26 mouse cellular contexts compared by ENCODE assay signal in the genomic region with DNA sequence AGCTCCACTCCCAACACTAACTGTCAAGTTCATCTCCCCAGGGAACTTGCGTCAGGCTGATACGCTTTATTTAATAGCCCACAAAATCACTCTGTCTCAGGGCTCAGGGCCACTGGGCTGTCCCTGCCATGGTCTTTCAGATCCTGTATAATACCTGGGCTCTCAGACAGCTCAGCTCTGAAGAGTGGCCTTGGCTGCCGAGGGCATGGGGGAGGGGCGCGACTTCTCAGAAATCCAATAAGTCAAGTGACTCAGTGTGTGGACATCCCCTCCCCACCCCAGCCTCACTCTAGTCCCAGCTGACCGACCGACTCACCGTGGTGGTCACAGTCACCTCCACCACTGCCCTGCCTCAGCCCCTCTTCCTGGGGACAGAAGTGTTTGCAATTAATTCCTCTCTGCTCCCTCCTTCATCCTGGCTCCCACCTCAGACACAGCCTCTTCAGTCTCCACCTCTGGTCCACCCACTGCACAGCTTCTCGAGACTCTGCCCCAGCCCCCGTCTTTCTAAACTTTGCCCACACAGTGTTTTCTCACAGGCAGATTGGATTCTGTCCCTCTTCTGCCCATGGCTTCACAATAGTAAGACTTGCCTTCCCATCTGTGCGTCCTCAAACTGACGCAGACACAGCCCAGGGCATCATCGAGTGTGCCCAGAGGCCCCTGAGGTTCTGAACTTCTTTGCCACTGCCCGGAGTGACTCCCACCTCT. TPM values are rescaled to one million over a fixed set of nuclear protein-coding genes. Genes with fewer than 3 reads are reported as not detected.
A peak's percentile ranks its signal among the peaks of the same experiment; 100 is the strongest.
DNase-seq lines count a peak whose midpoint lies in the region; ATAC-seq and TF ChIP-seq lines count a peak whose summit lies in the region.
"Had no signal": no experiment of that assay in that cellular context is flagged by ENCODE, and none has a peak within 500 bp of the region (broad histone marks: within the 10 kb centered on the region; RNA-seq: fewer than 3 reads in every experiment).

No protein-coding gene starts in this region.

- no peak overlapping the region for H3K4me2 ChIP-seq in midbrain, embryonic 14.5 days (ENCODE audit: low read length)
- no peak overlapping the region for H3K4me2 ChIP-seq in intestine, postnatal 0 days (replicated peaks; ENCODE audit: low read depth)
- H3K4me2 ChIP-seq: forebrain, embryonic 13.5 days; heart, embryonic 15.5 days; limb, embryonic 13.5 days; liver, embryonic 12.5 days; midbrain, embryonic 12.5 days; neural tube, embryonic 12.5 days; stomach, embryonic 15.5 days had no signal

- peaks cover 41% of the 10 kb centered on the region for H3K4me1 ChIP-seq in midbrain, embryonic 10.5 days
- peaks cover 22% of the 10 kb centered on the region for H3K4me1 ChIP-seq in midbrain, embryonic 14.5 days (ENCODE audit: control insufficient read depth, insufficient read depth, low read length)
- H3K4me1 ChIP-seq in intestine, postnatal 0 days (replicated peaks; ENCODE audit: control insufficient read depth, insufficient read depth, low read length) = no peaks in the 10 kb centered on the region

- H3K27ac ChIP-seq in midbrain, embryonic 10.5 days (replicated peaks) = 0 out of 2 replicates have a peak overlapping the region, but pooled peaks have one; percentile 1
- no peak overlapping the region for H3K27ac ChIP-seq in midbrain, embryonic 14.5 days (replicated peaks; ENCODE audit: low read depth, low read length)
- H3K27ac ChIP-seq in intestine, postnatal 0 days (ENCODE audit: low read depth, low read length) = no peak overlapping the region
- H3K27ac ChIP-seq: forebrain, embryonic 13.5 days; heart, embryonic 15.5 days; layer of hippocampus, adult 2 months; limb, embryonic 13.5 days; liver, embryonic 12.5 days; midbrain, embryonic 12.5 days; neural tube, embryonic 12.5 days; stomach, embryonic 15.5 days had no signal

- no peak overlapping the region for H3K9ac ChIP-seq in midbrain, embryonic 14.5 days (replicated peaks; ENCODE audit: low read length)
- H3K9ac ChIP-seq in intestine, postnatal 0 days (ENCODE audit: low read depth, low read length) = no peak overlapping the region
- H3K9ac ChIP-seq: forebrain, embryonic 13.5 days; heart, embryonic 15.5 days; limb, embryonic 13.5 days; liver, embryonic 12.5 days; midbrain, embryonic 12.5 days; neural tube, embryonic 12.5 days; stomach, embryonic 15.5 days had no signal

- WGBS in midbrain, embryonic 10.5 days = 66% methylated on average over 14 of the region's 14 CpGs
- 51% methylated on average over 14 of the region's 14 CpGs for WGBS in midbrain, embryonic 14.5 days
- 40% methylated on average over 14 of the region's 14 CpGs for WGBS in intestine, postnatal 0 days

- ATAC-seq in midbrain, embryonic 14.5 days (ENCODE audit: low FRiP score, low TSS enrichment) = no peak
- ATAC-seq in intestine, postnatal 0 days = no peak
- ATAC-seq: forebrain, embryonic 13.5 days; liver, embryonic 12.5 days had no signal

- H3K27me3 ChIP-seq in midbrain, embryonic 10.5 days (ENCODE audit: low read depth, poor library complexity, severe bottlenecking) = peaks cover 68% of the 10 kb centered on the region
- H3K27me3 ChIP-seq in midbrain, embryonic 14.5 days (ENCODE audit: control insufficient read depth, insufficient read depth, low read length) = peaks cover 11% of the 10 kb centered on the region; the same call in 1 of the 2 replicates
- H3K27me3 ChIP-seq in intestine, postnatal 0 days (replicated peaks; ENCODE audit: control insufficient read depth, insufficient read depth, low read length) = 0 out of 2 replicates have a peak, but pooled peaks cover 9% of the 10 kb centered on the region

- no peaks in the 10 kb centered on the region for H3K36me3 ChIP-seq in midbrain, embryonic 10.5 days
- no peaks in the 10 kb centered on the region for H3K36me3 ChIP-seq in midbrain, embryonic 14.5 days (ENCODE audit: control insufficient read depth, insufficient read depth, low read length)
- no peaks in the 10 kb centered on the region for H3K36me3 ChIP-seq in intestine, postnatal 0 days (ENCODE audit: control insufficient read depth, insufficient read depth)
- H3K36me3 ChIP-seq: G1E; heart, embryonic 15.5 days; limb, embryonic 13.5 days; liver, embryonic 12.5 days; midbrain, embryonic 12.5 days; neural tube, embryonic 12.5 days; stomach, embryonic 15.5 days had no signal

- no peak overlapping the region for H3K4me3 ChIP-seq in midbrain, embryonic 10.5 days
- H3K4me3 ChIP-seq in midbrain, embryonic 14.5 days (replicated peaks; ENCODE audit: low read depth, low read length) = no peak overlapping the region
- H3K4me3 ChIP-seq in intestine, postnatal 0 days (ENCODE audit: low read depth, low read length) = no peak overlapping the region
- H3K4me3 ChIP-seq: forebrain, embryonic 13.5 days; heart, embryonic 15.5 days; layer of hippocampus, adult 2 months; limb, embryonic 13.5 days; liver, embryonic 12.5 days; midbrain, embryonic 12.5 days; neural tube, embryonic 12.5 days; stomach, embryonic 15.5 days had no signal

- TF ChIP-seq CTCF in intestine, postnatal 0 days (IDR thresholded peaks at IDR 0.05; ENCODE audit: low read depth) = no peak

- no peaks in the 10 kb centered on the region for H3K9me3 ChIP-seq in midbrain, embryonic 10.5 days (replicated peaks)
- H3K9me3 ChIP-seq in midbrain, embryonic 14.5 days (ENCODE audit: control insufficient read depth, low read length) = no peaks in the 10 kb centered on the region
- no peaks in the 10 kb centered on the region for H3K9me3 ChIP-seq in intestine, postnatal 0 days (ENCODE audit: control insufficient read depth)
- H3K9me3 ChIP-seq: forebrain, embryonic 13.5 days; G1E; heart, embryonic 15.5 days; limb, embryonic 13.5 days; liver, embryonic 12.5 days; midbrain, embryonic 12.5 days; neural tube, embryonic 12.5 days; stomach, embryonic 15.5 days had no signal

- DNase-seq in embryo, embryonic 11 days = peak; percentile 38
- no peak for DNase-seq in embryo, embryonic 10 days (ENCODE audit: low spot score)
- DNase-seq in midbrain, embryonic 10.5 days (ENCODE audit: low spot score) = no peak
- DNase-seq in midbrain, embryonic 14.5 days = no peak
- DNase-seq in adrenal gland, adult 2 months = peak; percentile 87
- DNase-seq in brain, adult 2 months (ENCODE audit: low read depth, low spot score) = peak; percentile 54
- DNase-seq in cerebellum, postnatal 14 days = no peak
- DNase-seq: cerebellum, adult 11-12 months; cerebellum, postnatal 10 days; heart, postnatal 4 days; kidney, adult 11 months; kidney, postnatal 10 days; lung, adult 18-20 months; lung, postnatal 10 days; thymus, adult 18-20 months; thymus, postnatal 4 days had no signal

RNA-seq across cellular contexts. Expression of a gene that starts 36.8 kb away (rescaled TPM):
- 16.7 and 22.9 TPM in 2 replicates for polyA plus RNA-seq in midbrain, embryonic 10.5 days (2016; fragmentation: Nextera tagmentation; extraction: Ambion mirVana)
- 14.3 and 31.7 TPM in 2 replicates for polyA plus RNA-seq in midbrain, embryonic 14.5 days (2014; fragmentation: Nextera tagmentation; extraction: Ambion mirVana)
- 10 to 100 TPM; 30.8 to 36.8 TPM for total RNA-seq in adrenal gland, adult 2 months (2021)
- 72.4 and 79.8 TPM in 2 replicates for polyA plus RNA-seq in adrenal gland, adult 2 months (2012; rRNA removed)
- 25.7 and 27.7 TPM in 2 replicates for polyA plus RNA-seq in intestine, postnatal 0 days (2015; fragmentation: Nextera tagmentation; extraction: Ambion mirVana)

Comparison
In these comparisons a context has a peak if more than half of its experiments do, and no peak if none do; other contexts are left out.
1. DNase-seq: peak in embryo, embryonic 11 days (single experiment), adrenal gland, adult 2 months (single experiment) and brain, adult 2 months (single experiment); none in embryo, embryonic 10 days (single experiment), midbrain, embryonic 10.5 days (single experiment), midbrain, embryonic 14.5 days (single experiment) and cerebellum, postnatal 14 days (0 of 2).